Mouse (Mus musculus) heart, adult 9 months (tissue): Measurements from ENCODE around the gene Stat2.
"Not testable (repeated sequence)": the region's sequence is repeated elsewhere in the genome, so short reads cannot be mapped to it uniquely, and the experiment has no call there.

Source experiments
- DNase-seq, 2 experiments: peaks; one replicate each; pipeline ENCODE4 v3.0.0; 2022; ENCODE audit warnings: low spot score in 2 of 2

Gene Stat2

DNA sequence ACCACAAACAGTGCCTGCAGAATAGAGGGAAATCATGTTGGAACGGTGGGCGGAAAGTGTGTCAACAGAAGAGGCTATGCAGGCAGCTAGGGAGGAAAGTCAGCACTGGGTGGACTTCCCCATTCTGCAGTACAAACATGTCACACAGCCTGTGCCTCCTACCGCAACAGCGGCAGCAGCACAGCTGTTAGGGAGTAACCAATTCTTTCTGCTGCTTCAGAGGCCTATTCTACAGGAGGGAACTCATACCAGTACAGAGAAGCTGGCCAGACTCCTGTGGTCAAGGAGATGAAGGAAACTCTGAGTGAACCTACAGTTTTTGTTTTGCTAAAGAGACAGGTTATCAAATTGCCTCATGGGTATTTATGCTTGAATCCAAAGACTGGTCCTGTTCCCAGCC, 11.4 kb upstream of the Stat2 start:
- no peak for DNase-seq

DNA sequence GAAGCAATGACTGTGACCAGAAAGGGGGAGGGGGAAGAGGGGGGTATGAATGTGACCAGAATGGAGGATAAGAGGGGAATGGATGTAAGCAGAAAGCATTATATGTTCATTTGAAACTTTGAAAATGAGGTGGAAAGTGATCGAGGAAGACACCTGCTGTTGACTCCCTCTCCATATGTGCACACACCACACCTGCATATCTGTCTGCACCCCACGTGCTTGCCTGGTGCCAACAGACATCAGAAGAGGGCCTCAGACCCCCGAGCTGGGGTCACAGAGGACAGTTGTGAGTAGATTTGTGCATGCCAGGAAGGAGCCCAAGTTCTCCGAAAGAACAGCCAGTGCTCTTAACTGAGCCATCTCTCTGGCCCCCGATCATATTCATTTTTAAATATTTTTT, 10.4 kb upstream of the Stat2 start:
- DNase-seq, result no peak

DNA sequence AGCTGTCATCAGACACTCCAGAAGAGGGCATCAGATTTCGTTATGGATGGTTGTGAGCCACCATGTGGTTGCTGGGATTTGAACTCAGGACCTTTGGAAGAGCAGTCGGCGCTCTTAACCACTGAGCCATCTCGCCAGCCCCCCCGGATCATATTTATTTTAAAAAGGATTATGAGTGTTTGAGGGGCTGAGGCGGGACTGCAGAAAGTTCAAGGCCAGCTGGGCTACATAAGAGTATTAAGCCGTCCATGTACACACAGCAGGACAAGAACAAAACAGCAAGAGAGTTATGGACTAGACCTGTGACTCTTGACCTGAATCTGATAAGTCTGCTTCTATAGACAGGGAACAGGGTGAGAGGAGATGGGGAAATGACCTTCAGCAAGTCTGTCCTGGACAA, 10.0 kb upstream of the Stat2 start:
- DNase-seq, result not testable (repeated sequence)

DNA sequence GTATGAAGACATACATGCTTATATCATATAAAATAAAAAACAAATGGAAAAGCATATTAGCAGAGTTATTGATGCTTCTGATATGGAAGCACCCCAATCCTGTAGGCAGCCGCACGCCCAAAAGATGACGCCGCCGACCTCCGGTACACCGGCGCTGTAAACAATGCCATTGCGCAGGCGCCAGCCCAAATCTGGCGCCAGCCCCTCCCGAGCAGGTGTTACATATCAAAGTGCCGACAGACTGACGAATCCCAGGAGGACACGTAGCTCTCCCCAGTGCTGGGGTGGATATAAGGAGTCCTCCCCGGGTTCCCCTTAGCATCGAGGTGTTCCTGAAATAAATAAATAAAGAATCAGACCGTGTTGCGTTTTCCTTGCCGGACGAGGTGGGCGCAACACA, 8.1 kb upstream of the Stat2 start:
- DNase-seq, result peak in 1 of 2 experiments; percentile 34

DNA sequence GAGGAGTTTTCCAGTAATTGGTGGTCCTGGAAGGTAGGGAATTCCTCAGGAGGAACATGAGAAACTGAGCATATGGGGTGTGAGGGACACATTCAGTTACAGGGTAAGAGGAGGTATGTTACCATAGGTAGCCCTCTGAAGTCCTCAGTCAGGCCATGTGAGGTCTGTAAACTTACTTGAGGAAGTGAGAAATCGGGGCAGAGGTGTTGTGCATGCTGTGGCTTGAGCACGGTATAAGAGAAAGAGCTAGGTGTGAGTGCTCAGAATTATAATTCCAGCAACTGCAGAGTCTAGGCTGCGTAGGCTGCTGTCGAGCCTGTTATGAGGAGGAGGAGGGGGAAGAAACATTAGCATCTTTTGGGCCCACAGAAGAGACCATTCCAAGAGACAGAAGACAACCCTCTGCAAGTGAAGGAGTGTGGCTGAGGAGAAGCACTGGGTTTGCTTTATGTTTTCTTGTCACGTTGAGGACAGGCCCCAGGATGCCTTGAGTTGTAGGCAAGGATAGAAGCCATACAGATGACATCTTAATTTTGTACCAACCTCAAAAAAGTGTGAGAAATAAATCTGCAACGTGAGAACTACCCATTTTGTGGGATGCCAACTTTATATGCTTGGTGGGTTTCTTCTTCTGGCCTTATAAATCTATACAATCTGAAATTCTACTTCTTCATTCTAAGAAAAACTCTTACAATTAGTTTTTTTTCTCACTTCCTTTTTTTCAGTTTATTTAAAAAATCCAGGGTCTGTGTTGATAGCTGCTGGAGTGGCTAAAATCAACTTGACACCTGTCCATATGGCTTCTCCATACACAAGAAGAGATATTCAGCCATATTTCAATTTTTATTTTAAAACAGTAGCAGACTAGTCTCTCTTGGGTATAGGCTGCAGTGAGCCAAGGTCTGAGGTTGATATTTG, 6.7 kb upstream of the Stat2 start:
- no peak for DNase-seq

DNA sequence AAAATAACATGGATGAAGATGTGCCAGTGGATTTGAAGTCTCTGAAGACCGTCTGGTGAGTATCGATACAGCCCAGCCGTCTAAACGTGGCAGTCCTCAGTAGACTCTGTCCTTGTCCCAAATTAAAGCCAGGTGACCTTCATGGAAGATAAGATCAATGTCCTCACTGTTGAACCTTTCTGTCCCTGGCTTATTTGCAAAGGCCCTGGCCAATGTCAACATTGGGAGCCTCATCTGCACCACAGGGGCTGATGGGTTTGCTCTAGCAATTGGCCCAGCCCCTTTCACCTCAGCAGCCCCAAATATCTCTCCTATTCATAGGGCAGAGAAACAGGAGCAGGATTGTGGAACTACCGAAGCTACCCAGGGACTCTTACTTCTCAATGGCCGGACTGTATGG, 2.0 kb upstream of the Stat2 start, which contains the start of gene Apof:
TSS of gene Apof (plus strand) at position 301 of the 400 bp plus-strand sequence.
- no peak for DNase-seq

DNA sequence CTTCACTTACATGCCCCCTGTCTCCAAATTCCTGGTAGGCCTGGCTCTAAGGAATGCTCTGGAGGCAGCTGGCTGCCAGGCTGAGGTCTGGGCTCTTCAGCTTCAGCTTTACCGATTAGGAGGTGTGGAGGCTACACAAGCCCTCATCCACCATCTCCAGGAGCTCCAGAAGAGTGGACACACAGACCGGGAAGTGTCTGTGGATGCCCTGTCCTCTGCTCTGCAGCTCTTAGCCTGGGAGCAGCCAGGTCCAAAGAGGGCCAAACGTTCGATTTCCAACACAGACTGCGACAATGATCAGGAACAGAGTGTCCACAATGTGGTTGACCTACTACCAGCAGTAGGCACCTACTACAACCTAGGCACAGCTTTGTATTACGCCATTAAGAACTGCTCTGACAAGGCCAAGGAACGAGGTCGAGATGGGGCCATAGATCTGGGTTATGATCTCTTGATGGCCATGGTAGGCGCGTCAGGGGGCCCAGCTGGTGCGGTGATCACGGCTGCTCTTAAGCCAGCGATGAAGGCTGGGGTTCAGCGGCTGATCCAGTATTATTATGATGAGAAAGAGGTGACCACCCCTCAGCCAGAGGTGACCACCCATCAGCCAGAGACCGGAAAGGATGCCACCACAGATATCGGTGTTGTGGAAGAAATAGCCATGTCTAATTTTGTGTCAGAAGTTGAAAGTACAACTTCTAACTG, 1.0 kb upstream of the Stat2 start:
- no peak for DNase-seq

DNA sequence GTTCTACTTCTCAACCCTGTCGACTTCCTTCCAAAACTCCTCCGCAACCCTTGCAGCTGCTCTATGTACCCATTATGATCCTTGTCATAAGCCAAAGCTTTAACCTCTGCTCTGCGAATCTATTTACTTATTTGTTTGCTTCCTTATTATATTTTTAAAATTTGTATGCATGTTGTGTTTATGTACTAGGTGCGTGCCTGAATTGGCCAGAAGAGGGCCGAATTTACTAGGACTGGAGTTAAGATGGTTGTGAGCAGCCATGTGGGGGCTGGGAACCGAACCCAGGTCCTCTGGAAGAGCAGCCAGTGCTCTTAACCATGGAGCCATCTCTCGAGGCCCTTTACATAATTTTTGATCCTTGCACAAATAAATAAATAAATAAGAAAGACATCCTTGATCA, 507 bp downstream of the Stat2 start:
- DNase-seq, result no peak

DNA sequence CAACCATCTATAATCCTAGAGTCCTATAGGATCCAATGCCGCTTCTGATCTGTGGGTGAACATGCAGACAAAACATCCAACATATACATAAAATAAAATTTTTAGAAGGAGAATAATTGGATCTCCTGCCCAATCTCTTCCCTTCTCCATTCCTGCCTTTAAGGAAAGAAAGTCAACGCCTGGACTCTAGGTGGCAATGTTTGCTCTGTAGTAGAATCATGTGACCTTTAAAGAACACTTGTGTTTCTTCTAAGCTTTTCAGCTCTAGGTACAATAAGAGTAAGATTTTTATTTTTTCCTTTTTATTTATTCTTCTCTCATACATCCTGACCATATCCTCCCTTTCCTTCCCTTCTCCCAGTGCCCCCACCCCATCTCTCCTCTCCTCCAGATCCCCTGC, 1.5 kb downstream of the Stat2 start:
- no peak for DNase-seq

DNA sequence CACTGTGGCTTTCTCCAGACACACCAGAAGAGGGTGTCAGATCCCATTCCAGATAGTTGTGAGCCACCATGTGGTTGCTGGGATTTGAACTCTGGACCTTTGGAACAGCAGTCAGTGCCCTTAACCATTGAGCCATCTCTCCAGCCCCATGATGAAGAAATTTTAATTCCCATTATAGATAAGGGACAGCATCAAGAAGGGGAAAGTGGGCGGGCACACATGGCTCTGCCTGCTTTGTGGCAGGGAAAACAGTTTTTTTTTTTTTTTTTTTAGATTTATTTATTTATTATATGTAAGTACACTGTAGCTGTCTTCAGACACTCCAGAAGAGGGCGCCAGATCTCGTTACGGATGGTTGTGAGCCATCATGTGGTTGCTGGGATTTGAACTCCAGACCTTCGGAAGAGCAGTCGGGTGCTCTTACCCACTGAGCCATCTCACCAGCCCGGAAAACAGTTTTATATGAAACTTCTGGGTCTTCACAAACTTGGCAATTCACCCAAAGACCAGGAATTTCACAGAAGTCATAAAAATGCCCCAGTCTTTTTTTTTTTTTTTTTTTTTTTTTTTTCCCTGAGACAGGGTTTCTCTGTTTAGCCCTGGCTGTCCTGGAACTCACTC, 2.6 kb downstream of the Stat2 start:
- not testable (repeated sequence) for DNase-seq

DNA sequence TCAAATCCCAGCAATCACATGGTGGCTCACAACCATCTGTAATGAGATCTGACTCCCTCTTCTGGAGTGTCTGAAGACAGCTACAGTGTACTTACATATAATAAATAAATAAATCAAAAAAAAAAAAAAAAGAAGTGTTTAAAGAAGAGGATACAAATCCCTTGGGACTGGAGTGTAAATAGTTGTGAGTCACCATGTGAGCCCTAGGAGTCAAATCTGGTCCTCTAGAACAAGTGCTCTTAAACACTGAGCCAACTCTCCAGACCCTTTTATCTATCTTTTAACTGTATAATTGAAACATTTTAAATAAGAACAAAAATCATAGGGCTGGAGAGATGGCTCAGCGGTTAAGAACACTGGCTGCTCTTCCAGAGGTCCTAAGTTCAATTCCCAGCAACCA, 5.0 kb downstream of the Stat2 start:
- DNase-seq, result not testable (repeated sequence)

DNA sequence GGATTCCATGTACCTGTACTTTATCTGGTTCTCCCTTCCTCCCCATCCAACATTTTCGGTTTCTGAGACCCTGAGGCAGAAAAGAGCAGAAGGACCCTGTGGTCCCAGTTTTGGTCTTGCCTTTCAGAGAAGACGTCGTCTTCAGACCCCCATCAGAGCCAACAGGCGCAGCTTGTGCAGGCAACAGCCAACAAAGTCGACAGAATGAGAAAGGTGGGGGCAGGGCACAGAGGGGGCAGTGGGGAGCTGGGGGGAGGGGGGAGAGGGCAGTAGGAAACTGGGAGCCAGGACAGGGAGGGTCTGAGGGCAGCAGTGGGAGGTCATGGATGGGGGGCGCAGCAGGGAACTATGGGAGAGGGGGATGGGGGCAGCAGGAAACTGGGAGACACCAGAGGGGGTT, 7.8 kb downstream of the Stat2 start:
- no peak for DNase-seq

DNA sequence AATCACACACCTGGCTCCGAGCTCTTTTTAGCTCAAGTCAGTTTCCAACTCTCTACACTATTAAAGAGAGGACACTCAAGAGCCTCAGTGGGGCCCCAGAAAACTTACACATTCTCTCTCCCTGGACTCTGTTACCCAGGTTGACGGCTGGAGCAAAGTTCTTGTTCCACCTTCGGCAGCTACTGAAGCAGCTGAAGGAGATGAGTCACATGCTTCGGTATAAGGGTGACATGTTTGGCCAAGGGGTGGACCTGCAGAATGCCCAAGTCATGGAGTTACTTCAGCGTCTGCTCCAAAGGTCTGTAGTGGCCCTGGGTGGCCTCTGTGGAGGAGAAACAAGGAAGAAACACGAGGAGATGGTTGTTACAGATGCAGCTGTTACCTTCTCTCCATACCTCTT, 10.6 kb downstream of the Stat2 start:
- no peak for DNase-seq

DNA sequence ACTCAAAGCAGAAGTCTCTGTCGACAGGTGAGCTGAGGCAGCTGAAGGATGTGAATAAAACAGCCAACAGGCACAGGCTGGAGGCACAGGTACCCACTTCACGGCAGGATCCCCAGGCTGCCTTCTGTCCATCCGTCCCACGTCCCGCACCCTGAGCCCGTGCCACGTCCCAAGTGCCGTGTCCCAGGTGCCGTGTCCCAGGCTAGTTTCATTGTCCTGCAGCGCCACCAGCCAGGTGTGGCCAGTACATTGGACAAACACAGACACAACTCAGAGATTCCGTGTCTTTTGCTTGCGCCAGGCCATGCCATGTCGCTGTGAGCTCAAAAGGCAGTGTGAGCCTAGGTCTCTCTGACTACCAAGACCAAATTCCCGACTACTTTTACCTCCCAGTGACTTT, 11.3 kb downstream of the Stat2 start:
- DNase-seq, result no peak

DNA sequence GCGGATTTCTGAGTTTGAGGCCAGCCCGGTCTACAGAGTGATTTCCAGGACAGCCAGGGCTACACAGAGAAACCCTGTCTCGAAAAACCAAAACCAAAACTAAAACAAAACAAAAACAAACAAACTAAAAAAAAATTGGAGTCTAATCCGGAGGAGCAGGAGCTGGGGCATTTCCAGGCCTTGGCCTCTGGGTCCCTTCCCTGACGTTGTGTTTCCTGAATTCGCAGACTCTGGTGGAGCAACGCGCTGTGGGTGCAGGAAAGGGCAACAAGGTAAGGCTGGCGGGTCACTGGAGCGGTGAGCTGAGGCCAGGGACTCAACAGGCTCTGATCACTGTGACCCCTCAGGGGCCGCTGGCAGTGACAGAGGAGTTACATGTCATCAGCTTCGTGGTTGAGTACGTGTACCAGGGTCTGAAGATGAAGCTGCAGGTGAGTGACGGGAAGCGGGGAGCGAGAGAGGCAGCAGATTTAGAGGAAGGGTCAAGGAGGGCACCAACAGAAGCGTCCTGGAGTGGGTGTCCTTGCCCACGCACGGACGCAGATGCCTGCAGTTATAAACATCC, 12.6 kb downstream of the Stat2 start:
- no peak for DNase-seq

DNA sequence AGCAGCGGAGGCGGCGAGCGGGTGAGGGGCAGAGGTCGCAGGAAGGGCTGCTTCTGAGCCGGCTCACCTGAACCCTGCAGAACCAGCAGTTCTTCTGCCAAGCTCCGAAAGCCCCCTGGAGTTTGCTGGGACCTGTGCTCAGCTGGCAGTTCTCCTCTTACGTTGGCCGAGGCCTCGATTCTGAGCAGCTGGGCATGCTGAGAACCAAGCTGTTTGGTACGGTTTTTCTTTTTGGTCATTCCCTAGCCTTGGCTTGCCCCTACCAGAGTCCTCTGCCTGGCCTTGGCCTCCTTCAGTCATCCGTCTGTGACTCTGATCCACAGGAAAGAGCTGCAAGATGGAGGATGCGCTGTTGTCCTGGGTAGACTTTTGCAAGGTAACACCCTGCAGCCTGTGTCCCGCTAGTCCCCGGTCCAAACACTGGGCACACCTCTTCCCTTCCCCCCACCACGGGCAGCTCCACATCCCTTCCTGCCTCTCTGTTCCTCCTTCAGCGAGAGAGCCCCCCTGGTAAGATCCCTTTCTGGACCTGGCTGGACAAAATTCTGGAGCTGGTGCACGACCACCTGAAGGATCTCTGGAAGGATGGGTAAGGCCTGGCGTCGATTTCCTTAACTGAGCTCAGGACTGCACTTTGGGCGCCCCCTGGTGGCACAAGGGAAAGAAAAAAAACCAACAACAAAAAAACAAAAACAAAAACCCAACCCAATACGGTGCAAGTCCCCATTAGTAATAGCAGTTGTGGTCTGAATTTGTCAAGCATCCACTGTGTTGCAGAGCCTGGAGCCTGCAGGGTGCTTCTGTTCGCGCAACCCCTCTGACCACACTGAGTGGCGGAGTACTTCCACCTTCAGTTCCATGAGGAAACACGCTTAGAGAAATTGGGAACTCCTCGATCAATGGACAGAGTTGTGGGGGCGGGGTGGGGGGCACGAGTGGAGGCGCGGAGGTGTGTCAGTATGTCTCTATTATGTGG, 13.5 kb downstream of the Stat2 start:
- DNase-seq, result peak in 1 of 2 experiments; percentile 44

DNA sequence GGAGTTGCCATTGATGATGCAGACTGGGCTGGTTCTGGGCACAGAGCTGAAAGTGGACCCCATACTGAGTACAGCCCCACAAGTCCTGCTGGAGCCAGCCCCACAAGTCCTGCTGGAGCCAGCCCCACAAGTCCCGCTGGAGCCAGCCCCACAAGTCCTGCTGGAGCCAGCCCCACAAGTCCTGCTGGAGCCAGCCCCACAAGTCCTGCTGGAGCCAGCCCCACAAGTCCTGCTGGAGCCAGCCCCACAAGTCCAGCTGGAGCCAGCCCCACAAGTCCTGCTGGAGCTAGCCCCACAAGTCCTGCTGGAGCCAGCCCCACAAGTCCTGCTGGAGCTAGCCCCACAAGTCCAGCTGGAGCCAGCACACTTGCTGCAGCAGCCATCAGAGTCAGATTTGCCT, 20.2 kb downstream of the Stat2 start:
- peak; percentile 57 to 63 for DNase-seq

DNA sequence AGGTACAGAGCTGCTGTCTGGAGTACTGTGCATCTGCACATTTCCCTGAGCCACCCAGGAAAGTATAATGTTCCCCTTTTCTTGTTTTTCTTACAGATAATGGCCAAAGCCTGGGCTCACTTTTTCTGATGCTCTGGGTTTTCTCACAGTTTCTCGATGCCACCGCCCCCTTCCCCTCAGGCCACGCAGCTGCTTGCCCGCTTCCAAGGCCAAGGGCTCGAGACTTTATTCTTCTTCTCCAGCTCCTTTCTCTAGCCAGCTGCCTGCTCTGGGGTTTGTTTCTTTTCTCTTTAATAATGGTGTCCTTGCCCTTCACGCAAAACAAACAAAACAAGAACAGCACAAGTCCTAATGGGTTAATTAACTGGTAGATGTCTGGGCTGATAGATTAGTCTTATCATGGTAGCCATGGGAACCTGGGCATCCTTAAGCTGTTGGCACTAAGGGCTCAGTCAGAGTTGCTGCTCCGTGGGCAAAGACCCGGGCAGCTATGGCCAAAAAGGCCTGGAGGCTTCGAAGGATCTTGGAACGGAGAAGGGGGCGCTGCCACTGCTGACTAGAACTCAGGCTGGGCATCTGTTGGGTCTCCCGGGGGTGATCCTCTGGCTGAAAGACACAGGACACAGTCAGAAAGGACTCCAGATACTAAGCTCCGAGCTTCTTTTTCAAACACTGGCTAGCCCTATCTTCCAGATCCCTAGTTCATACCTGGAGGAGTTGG, 26.2 kb downstream of the Stat2 start:
- DNase-seq, result no peak

DNA sequence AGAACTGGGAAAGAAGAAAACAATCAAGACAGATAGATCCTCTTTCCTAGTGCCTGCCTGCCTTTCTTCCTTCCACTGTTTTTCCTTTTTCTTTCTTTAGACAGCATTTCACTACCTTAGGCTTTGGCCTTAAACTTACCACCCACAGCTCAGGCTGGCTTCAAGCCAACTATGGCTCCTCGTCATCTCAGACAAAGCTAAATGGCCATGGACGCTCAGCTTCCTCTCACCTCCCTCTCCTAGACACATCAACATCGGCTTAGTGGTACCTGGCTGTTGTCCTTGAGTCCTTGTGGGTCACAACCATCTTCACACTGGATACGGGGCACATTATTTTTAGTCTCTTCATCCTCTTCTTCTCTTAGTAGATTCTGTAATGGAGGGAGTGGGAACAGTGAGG, 26.9 kb downstream of the Stat2 start:
- DNase-seq, result no peak

DNA sequence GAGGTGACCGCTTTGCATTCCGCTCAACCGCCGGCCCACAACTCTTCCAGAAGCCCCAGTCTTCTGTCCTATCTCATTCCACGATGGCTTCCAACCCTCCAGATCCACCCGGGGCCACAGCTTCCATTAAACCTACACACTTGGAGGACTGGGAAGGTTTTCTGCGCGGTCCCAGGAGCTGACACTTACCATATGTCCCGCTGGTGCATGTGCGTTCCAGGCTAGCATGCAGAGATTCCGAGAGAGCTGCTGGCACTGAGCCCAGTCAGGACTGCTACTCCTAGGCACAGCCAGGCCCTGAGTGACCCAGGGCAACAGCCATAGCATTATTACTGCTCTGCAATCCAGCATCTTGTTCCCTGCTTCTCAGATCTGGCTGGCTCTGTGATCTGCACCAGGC, 27.3 kb downstream of the Stat2 start:
- DNase-seq, result peak in 1 of 2 experiments; percentile 24
